8 mouse cellular contexts compared by ENCODE assay signal in the genomic region with DNA sequence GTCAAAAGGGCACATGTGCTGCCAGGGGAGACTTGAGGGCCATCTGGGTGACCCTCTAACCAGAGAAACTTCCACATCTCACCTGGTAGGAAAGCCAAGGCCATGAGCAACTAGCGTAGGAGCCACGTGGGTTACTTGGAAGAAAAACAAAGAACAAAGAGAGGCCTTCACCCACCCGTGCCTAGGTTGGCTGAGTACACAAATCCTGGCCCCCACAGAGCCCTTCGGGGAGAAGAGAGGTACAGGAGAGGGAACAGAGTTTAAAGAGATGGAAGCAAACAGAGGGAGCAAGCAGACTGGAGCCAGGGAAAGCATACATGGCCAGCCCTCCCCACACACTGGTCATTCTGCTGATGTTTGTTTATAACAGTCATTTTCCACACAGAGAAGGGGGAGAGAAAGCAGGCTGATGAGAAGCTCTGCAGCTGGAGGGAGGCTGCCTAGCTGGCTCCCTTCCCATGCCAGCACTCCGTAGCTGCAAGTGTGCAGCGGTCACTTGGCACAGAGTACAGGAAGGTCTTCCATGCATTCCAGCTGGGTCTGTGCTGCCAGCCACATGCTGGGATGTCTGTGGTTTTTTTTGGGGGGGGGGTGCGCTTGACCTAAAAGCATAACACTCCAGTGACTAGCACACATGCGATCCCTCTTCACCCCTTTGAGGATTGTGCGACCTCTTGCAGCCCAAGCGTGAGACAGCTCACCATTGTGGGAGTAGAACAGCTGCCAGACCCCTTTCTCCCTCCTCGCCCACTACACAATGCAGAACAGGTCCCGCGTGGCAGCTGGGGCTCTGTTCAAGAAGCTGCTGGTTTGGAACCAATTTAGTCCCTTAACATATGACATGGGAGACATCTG.
A peak's percentile ranks its signal among the peaks of the same experiment; 100 is the strongest.
DNase-seq lines count a peak whose midpoint lies in the region; ATAC-seq and TF ChIP-seq lines count a peak whose summit lies in the region.

No protein-coding gene starts in this region.

- H3K27me3 ChIP-seq in intestine, embryonic 14.5 days (replicated peaks; ENCODE audit: control insufficient read depth, insufficient read depth, low read length): no peaks in the 10 kb centered on the region
- H3K27me3 ChIP-seq in intestine, postnatal 0 days (replicated peaks; ENCODE audit: control insufficient read depth, insufficient read depth, low read length): no peaks in the 10 kb centered on the region
- H3K27me3 ChIP-seq in forebrain, embryonic 10.5 days (ENCODE audit: poor library complexity, severe bottlenecking): no peaks in the 10 kb centered on the region
- no peaks in the 10 kb centered on the region for H3K27me3 ChIP-seq in kidney, postnatal 0 days (ENCODE audit: insufficient read depth, low read length)

- TF ChIP-seq CTCF in intestine, postnatal 0 days (IDR thresholded peaks at IDR 0.05; ENCODE audit: low read depth): no peak
- no peak for TF ChIP-seq CTCF in kidney, postnatal 0 days (IDR thresholded peaks at IDR 0.05; ENCODE audit: low read depth)

- DNase-seq in intestine, embryonic 14.5 days (ENCODE audit: low spot score): no peak
- peak; percentile 25 for DNase-seq in forebrain, embryonic 10.5 days (ENCODE audit: extremely low spot score, low spot score)
- no peak for DNase-seq in kidney, postnatal 0 days (ENCODE audit: low spot score)
- DNase-seq in retina, embryonic 14.5 days (ENCODE audit: low spot score): peak; percentile 61
- DNase-seq in gastrocnemius, postnatal 25 days: no peak
- no peak for DNase-seq in gastrocnemius, postnatal 4 days (ENCODE audit: low spot score in 2 of 2)
- no peak for DNase-seq in urinary bladder, postnatal 4 days (ENCODE audit: low spot score in 2 of 2)

- no peak for ATAC-seq in intestine, embryonic 14.5 days (replicated peaks; ENCODE audit: low FRiP score, low TSS enrichment, low read depth)
- ATAC-seq in intestine, postnatal 0 days: no peak
- no peak for ATAC-seq in kidney, postnatal 0 days (replicated peaks; ENCODE audit: low FRiP score, low read depth)

- WGBS in intestine, embryonic 14.5 days: 55% methylated on average over 13 of the region's 13 CpGs
- WGBS in intestine, postnatal 0 days: 62% methylated on average over 13 of the region's 13 CpGs
- 64% methylated on average over 13 of the region's 13 CpGs for WGBS in forebrain, embryonic 10.5 days
- WGBS in kidney, postnatal 0 days: 38% methylated on average over 13 of the region's 13 CpGs

- H3K27ac ChIP-seq in intestine, embryonic 14.5 days (ENCODE audit: low read depth): 0 out of 2 replicates have a peak overlapping the region, but pooled peaks have one; percentile 6
- H3K27ac ChIP-seq in intestine, postnatal 0 days (ENCODE audit: low read depth, low read length): no peak overlapping the region; the same call in 1 of the 2 replicates
- H3K27ac ChIP-seq in forebrain, embryonic 10.5 days: peak overlapping the region; percentile 76
- peak overlapping the region; percentile 69 for H3K27ac ChIP-seq in kidney, postnatal 0 days

- H3K4me1 ChIP-seq in intestine, embryonic 14.5 days (replicated peaks; ENCODE audit: control insufficient read depth, insufficient read depth, low read length): peaks cover 29% of the 10 kb centered on the region
- peaks cover 20% of the 10 kb centered on the region; the same call in 1 of the 2 replicates for H3K4me1 ChIP-seq in intestine, postnatal 0 days (replicated peaks; ENCODE audit: control insufficient read depth, insufficient read depth, low read length)
- H3K4me1 ChIP-seq in forebrain, embryonic 10.5 days: peaks cover 67% of the 10 kb centered on the region
- H3K4me1 ChIP-seq in kidney, postnatal 0 days (replicated peaks; ENCODE audit: insufficient read depth, low read length): peaks cover 57% of the 10 kb centered on the region

- H3K9me3 ChIP-seq in intestine, embryonic 14.5 days (ENCODE audit: control insufficient read depth, low read length): 0 out of 2 replicates have a peak, but pooled peaks cover 2% of the 10 kb centered on the region
- no peaks in the 10 kb centered on the region for H3K9me3 ChIP-seq in intestine, postnatal 0 days (ENCODE audit: control insufficient read depth)
- H3K9me3 ChIP-seq in forebrain, embryonic 10.5 days: no peaks in the 10 kb centered on the region
- no peaks in the 10 kb centered on the region for H3K9me3 ChIP-seq in kidney, postnatal 0 days (replicated peaks; ENCODE audit: low read length)

- no peak overlapping the region for H3K9ac ChIP-seq in intestine, embryonic 14.5 days (ENCODE audit: low read length)
- no peak overlapping the region for H3K9ac ChIP-seq in intestine, postnatal 0 days (ENCODE audit: low read depth, low read length)
- no peak overlapping the region for H3K9ac ChIP-seq in kidney, postnatal 0 days (ENCODE audit: low read depth, low read length)

- H3K4me2 ChIP-seq in intestine, embryonic 14.5 days (ENCODE audit: low read length): no peak overlapping the region
- H3K4me2 ChIP-seq in intestine, postnatal 0 days (replicated peaks; ENCODE audit: low read depth): no peak overlapping the region
- H3K4me2 ChIP-seq in kidney, postnatal 0 days (ENCODE audit: low read length): no peak overlapping the region

- H3K36me3 ChIP-seq in intestine, embryonic 14.5 days (ENCODE audit: control insufficient read depth, insufficient read depth, low read length): peaks cover 38% of the 10 kb centered on the region
- peaks cover 15% of the 10 kb centered on the region; the same call in 1 of the 2 replicates for H3K36me3 ChIP-seq in intestine, postnatal 0 days (ENCODE audit: control insufficient read depth, insufficient read depth)
- peaks cover 80% of the 10 kb centered on the region for H3K36me3 ChIP-seq in forebrain, embryonic 10.5 days (replicated peaks)
- H3K36me3 ChIP-seq in kidney, postnatal 0 days (ENCODE audit: insufficient read depth, low read length): 0 out of 2 replicates have a peak, but pooled peaks cover 19% of the 10 kb centered on the region

- H3K4me3 ChIP-seq in intestine, embryonic 14.5 days (ENCODE audit: low read depth, low read length): no peak overlapping the region
- H3K4me3 ChIP-seq in intestine, postnatal 0 days (ENCODE audit: low read depth, low read length): no peak overlapping the region
- no peak overlapping the region for H3K4me3 ChIP-seq in forebrain, embryonic 10.5 days
- H3K4me3 ChIP-seq in kidney, postnatal 0 days (replicated peaks; ENCODE audit: low read depth, low read length): no peak overlapping the region

Comparison
In these comparisons a context has a peak if more than half of its experiments do, and no peak if none do; other contexts are left out.
1. DNase-seq: peak in forebrain, embryonic 10.5 days (single experiment) and retina, embryonic 14.5 days (single experiment); none in intestine, embryonic 14.5 days (single experiment), kidney, postnatal 0 days (single experiment), gastrocnemius, postnatal 25 days (single experiment), gastrocnemius, postnatal 4 days (0 of 2) and urinary bladder, postnatal 4 days (0 of 2).